Mouse (Mus musculus): ENCODE data around the gene Trak1. TPM values are rescaled to one million over a fixed set of nuclear protein-coding genes. Genes with fewer than 3 reads are reported as not detected.
A peak's percentile ranks its signal among the peaks of the same experiment; 100 is the strongest.

Gene Trak1
- polyA plus RNA-seq (2012; ENCODE audit: insufficient read depth, insufficient read length, missing spikeins) = 51.5 and 61.1 TPM in 2 replicates

DNA sequence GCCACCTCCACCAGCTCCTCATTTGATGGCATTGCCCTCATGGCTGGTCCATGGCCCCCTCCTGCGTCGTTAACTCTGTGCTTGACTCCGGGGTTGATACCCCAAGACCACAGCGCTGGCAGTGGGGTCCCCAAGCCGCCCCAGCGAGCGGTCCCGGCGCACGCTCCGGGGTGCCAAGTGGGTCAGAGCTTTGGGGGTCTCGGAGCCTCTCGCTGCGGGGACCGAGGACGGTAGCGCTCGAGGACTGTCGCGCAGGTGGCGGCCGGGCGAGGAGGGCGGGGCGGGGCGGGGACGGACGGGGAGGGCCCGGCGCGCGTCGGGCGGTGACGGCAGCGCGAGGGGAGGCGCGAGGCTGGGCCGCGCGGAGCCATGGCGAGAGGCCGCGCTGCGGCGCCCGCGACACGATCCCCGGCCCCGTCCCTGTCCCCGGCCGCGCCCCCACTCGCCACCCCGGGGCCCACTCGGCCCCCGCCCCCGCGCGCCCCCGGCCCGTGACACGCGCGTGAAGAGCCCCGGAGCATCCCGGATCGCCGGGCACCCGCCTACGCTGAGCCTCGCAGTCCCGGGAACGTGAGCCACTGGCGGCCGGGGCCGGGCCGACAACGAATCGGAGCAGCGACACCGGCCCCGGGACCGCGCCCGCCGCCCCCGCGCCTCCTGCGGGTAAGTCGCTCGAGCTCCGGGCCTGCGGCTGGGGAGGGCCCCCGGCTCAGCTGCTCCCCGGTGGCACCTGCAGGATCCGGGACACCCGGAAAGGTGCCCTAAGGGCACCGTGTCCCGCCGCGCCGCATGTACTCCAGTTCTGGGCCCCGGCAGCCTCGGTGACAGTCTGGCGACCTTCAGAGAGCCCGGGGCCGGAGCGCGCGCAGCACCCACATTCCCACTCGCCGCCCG, at the start of gene Trak1:
TSS of gene Trak1 (plus strand) at position 332 of the 894 bp plus-strand sequence.
- peaks cover 30% of the 10 kb centered on the region for H3K4me1 ChIP-seq (ENCODE audit: control insufficient read depth, insufficient read depth, low read length)
- TF ChIP-seq POLR2A (IDR thresholded peaks at IDR 0.05; ENCODE audit: borderline replicate concordance, low read depth, low read length) (peak; percentile 57; the same call in 1 of the 2 replicates), CTCF (IDR thresholded peaks at IDR 0.05; ENCODE audit: low read depth, low read length) (no peak)
- peak within 1 kb of the TSS; percentile 47 for H3K27ac ChIP-seq (ENCODE audit: insufficient read depth, low read depth, low read length)
- H3K4me3 ChIP-seq (ENCODE audit: insufficient read depth, low read length) = peak within 1 kb of the TSS; percentile 83

DNA sequence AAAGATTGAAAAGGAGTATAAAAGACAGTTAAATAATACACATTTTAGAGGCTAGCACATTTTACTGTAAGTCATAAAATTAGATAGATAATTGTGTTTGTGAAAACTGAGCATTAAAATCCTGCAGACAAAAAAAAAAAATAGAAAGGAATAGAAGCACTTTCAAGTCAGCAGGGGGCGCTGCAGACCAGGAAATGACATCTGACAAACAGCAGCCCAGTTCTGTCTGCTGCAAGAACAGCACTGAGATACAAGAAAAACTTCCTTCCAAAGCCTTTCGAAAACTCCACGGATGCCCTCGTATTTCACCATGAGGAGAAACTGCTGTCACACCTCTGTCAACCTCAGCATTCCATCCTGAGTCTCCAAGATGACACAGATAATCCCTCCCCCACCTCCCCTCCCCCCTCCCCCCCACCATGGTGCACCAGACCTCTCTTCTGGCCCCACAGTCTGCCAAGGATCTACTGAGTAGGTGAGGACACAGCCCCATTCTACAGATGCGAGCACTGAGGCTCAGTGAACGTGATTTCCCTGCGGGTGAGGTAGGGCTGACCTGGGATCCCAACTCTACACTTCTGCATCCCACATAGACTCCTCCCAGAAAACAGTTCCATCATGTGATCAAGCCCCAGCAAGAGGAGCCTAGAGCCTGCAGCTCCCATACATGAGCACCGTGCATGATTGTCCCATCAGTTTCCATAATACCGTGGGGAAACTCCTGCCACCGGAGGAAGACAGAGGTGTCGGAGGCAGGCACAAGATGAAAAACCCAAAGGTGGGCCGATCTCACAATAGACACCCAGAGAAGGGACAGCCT, 49.1 kb upstream of the Trak1 start:
- no peak overlapping the region for H3K4me3 ChIP-seq (ENCODE audit: insufficient read depth, low read length)
- TF ChIP-seq CTCF (IDR thresholded peaks at IDR 0.05; ENCODE audit: low read depth, low read length) (peak; percentile 67), POLR2A (IDR thresholded peaks at IDR 0.05; ENCODE audit: borderline replicate concordance, low read depth, low read length) (no peak)
- no peak overlapping the region for H3K27ac ChIP-seq (ENCODE audit: insufficient read depth, low read depth, low read length)
- H3K4me1 ChIP-seq (ENCODE audit: control insufficient read depth, insufficient read depth, low read length) = peaks cover 11% of the 10 kb centered on the region

DNA sequence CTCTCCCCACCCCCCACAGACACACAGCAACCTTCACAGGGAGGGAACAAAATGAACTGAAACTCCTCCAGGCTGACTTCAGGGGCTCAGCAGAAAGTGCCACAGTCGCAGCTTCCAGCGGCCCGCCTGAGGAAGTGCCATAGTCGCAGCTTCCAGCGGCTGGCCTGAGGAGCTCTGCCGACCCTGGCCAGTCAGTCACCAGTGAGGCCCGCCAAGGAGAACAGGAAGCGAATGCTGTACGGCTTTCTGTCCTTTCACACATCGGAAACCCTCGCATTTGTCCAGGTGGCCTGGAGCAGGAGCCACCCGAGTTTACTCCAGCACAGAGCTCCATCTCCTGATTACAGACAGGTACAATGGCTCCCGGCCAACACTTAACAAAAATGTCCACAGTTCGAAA, 47.5 kb upstream of the Trak1 start:
- Histone ChIP-seq H3K4me1 (ENCODE audit: control insufficient read depth, insufficient read depth, low read length) (peaks cover 11% of the 10 kb centered on the region), H3K27ac (ENCODE audit: insufficient read depth, low read depth, low read length) (peak overlapping the region; percentile 56), H3K4me3 (ENCODE audit: insufficient read depth, low read length) (peak overlapping the region; percentile 7; the same call in 1 of the 2 replicates)
- TF ChIP-seq POLR2A (IDR thresholded peaks at IDR 0.05; ENCODE audit: borderline replicate concordance, low read depth, low read length) (no peak), CTCF (IDR thresholded peaks at IDR 0.05; ENCODE audit: low read depth, low read length) (no peak)

DNA sequence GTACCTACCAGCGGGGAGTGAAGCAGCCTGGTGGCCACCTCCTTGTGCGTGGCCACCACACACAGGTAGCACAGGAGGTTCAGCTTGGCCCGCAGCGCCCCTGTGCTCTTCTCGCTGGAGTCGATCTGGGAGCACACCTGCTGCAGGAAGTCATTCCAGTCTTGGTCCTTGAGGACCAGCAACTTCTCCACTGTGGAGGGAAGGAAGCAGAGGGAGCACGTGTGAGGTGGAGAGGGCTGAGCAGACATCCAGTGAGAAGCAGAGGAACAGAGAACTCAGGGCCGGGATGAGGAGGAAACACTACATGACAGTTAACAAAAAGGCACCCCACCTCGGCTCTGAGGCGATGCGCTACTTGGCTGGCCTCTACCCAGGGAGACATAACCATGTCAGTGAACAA, 46.4 kb upstream of the Trak1 start:
- Histone ChIP-seq H3K4me1 (ENCODE audit: control insufficient read depth, insufficient read depth, low read length) (peaks cover 11% of the 10 kb centered on the region), H3K4me3 (ENCODE audit: insufficient read depth, low read length) (no peak overlapping the region), H3K27ac (ENCODE audit: insufficient read depth, low read depth, low read length) (no peak overlapping the region)
- TF ChIP-seq CTCF (IDR thresholded peaks at IDR 0.05; ENCODE audit: low read depth, low read length) (no peak), POLR2A (IDR thresholded peaks at IDR 0.05; ENCODE audit: borderline replicate concordance, low read depth, low read length) (no peak)

DNA sequence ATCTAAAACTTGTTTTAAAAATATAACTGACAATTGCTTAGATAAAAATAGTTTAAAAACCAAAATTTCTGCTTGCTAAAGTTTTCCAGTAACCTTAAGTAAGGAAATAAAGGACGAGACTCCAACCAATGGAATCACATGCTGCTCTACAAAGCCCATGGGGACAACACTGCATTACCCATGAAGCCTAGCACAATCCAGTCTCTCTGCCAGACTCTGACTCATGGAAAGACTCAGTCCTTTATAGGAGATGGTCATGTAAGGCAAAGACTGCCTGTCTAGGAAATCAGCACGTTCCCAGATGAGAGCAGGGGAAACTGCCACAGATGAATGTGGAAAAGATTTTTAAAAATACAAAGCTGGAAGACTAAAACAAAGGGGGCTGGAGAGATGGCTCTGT, 43.3 kb upstream of the Trak1 start:
- H3K27ac ChIP-seq (ENCODE audit: insufficient read depth, low read depth, low read length) = no peak overlapping the region
- H3K4me3 ChIP-seq (ENCODE audit: insufficient read depth, low read length) = no peak overlapping the region
- TF ChIP-seq POLR2A (IDR thresholded peaks at IDR 0.05; ENCODE audit: borderline replicate concordance, low read depth, low read length) (no peak), CTCF (IDR thresholded peaks at IDR 0.05; ENCODE audit: low read depth, low read length) (no peak)
- H3K4me1 ChIP-seq (ENCODE audit: control insufficient read depth, insufficient read depth, low read length) = peaks cover 12% of the 10 kb centered on the region

DNA sequence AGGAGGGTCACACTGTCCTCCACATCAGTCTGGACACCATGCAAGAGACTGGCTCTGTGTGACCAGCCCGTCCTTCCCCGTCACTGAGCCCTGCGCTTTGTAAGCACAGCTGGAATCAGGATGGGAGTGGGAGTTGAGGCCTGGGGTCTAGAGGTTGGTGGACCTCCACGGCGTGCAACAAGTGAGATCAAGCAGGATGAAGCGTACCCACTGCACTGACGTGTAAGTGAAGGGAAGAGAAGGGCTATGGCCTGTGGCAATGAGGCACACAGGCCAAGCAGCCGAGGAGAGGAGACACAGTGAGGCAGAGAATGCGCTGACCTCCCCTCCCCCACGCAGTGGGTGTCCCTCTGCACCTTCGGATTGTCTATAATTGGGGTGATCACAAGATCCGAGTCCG, 42.5 kb upstream of the Trak1 start:
- Histone ChIP-seq H3K4me1 (ENCODE audit: control insufficient read depth, insufficient read depth, low read length) (peaks cover 9% of the 10 kb centered on the region), H3K27ac (ENCODE audit: insufficient read depth, low read depth, low read length) (no peak overlapping the region), H3K4me3 (ENCODE audit: insufficient read depth, low read length) (no peak overlapping the region)
- TF ChIP-seq CTCF (IDR thresholded peaks at IDR 0.05; ENCODE audit: low read depth, low read length) = no peak
- TF ChIP-seq POLR2A (IDR thresholded peaks at IDR 0.05; ENCODE audit: borderline replicate concordance, low read depth, low read length) = no peak

DNA sequence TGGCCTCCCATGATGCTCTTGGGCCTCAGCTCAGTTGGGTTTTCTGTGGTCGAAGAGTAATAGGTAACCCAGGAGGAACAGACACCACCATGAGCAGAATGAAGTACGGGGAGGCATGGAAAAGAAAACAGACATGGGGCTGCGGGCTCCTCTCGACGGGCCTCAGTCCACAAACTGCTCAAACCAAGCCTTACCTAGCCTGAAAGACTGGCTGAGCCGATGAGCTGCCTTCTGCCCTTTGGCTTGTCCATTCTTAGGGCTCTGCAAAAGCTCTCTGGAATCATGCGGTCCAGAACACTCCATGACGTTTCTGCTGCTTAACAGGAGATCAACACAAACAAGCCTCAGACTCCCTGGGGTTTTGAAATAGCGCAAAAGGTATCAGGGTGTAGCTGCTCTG, 40.2 kb upstream of the Trak1 start:
- peaks cover 4% of the 10 kb centered on the region for H3K4me1 ChIP-seq (ENCODE audit: control insufficient read depth, insufficient read depth, low read length)
- TF ChIP-seq CTCF (IDR thresholded peaks at IDR 0.05; ENCODE audit: low read depth, low read length) = no peak
- no peak for TF ChIP-seq POLR2A (IDR thresholded peaks at IDR 0.05; ENCODE audit: borderline replicate concordance, low read depth, low read length)
- no peak overlapping the region for H3K4me3 ChIP-seq (ENCODE audit: insufficient read depth, low read length)
- no peak overlapping the region for H3K27ac ChIP-seq (ENCODE audit: insufficient read depth, low read depth, low read length)

DNA sequence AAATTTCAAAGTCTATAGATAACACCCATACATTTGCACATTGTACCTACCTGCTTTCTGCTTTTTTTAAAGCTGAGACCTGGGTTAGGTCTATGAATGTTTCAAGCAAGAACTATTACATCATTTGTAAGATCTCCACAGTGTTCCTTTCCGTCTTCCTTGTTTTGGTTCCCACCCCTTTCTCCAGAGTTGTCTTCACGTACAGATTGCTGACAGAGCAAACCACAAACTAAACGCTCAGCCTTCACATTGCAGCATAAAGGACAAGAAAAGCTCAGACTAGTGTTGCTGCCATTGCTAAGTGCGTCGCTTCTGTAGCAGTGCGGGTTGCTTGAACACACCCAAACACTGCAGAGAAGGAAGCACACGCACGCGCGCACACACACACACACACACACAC, 32.0 kb upstream of the Trak1 start:
- peak overlapping the region; percentile 30 for H3K4me3 ChIP-seq (ENCODE audit: insufficient read depth, low read length)
- peaks cover 9% of the 10 kb centered on the region for H3K4me1 ChIP-seq (ENCODE audit: control insufficient read depth, insufficient read depth, low read length)
- TF ChIP-seq CTCF (IDR thresholded peaks at IDR 0.05; ENCODE audit: low read depth, low read length) (no peak), POLR2A (IDR thresholded peaks at IDR 0.05; ENCODE audit: borderline replicate concordance, low read depth, low read length) (no peak)
- peak overlapping the region; percentile 81 for H3K27ac ChIP-seq (ENCODE audit: insufficient read depth, low read depth, low read length)

DNA sequence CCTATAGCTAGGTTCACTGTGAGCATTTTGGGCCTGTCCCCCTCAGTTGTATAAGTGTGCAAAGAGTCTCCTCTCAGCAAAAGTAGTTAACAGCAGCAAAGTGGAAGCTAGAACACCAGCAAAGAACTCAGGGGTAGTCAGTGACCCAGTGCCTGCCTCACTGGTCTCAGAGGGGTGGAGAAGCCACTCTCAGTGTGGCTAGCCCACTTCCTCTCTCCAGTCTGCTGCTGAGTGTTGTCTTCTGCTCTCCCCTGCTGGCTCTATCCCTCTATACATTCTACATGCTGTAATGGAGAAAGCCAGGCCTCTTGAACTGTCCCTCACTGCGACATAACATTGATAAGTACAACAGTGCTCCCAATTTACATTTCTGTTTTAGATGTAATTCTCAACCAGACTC, 26.2 kb upstream of the Trak1 start:
- no peak overlapping the region for H3K4me3 ChIP-seq (ENCODE audit: insufficient read depth, low read length)
- H3K4me1 ChIP-seq (ENCODE audit: control insufficient read depth, insufficient read depth, low read length) = peaks cover 8% of the 10 kb centered on the region
- no peak overlapping the region for H3K27ac ChIP-seq (ENCODE audit: insufficient read depth, low read depth, low read length)
- TF ChIP-seq POLR2A (IDR thresholded peaks at IDR 0.05; ENCODE audit: borderline replicate concordance, low read depth, low read length) (no peak), CTCF (IDR thresholded peaks at IDR 0.05; ENCODE audit: low read depth, low read length) (no peak)
